Mouse (Mus musculus): ENCODE data around the gene App. TPM values are rescaled to one million over a fixed set of nuclear protein-coding genes. Genes with fewer than 3 reads are reported as not detected.

Gene App
- polyA plus RNA-seq, 1 experiment: not detected

DNA sequence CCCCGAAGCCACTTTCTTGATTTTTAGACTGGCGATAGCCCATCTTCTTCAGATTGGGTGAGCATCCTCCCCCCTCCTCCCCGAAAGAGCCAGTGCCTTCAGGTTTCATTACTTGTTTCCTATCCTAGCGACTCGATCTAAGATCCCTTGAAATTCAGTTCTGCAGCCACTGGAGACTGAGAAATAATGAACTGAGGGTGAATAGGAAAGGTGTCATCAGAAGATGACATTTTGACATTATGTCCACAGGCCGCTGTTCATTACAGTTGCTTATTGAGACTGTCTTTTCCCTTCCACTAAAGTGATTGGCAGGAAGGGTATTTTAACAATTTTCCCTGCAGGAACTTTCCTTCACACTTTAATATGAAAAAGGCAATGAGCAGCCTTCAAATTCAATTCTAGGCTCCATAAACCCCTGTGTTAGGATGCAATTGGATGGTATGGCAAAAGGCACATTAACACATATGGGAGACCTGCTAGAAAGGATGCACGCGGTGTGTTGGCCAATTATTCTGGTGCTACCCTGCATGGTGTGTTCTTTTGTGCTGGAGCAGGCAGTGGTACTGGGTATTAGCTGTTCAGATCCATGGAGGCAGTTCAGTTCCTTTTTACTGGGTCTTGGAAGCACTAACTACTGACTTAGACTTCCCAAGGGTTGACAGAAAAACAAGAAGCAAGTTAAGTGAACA lies 261.9 kb downstream of the App start:
- TF ChIP-seq GATA1 (IDR thresholded peaks at IDR 0.05; ENCODE audit: low read length): no peak

DNA sequence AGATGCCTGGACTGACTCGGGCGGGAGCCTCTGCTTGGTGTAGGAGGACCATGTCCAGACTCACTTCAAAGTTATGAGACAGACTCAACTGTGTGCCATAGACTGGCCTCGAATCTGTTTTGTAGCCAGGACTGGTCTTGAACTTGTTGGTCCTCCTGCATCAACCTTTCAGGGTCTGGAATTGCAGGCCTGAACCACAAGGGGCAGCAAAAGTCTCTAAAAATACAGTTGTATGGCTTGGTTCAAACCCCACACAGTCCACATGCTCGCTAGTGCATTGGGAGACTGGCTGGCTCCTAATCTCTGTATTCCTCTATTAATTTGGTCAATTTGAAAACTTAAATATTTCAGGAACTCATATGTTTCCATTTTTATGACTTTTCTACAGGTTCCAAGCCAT lies 270.6 kb downstream of the App start:
- no peak for TF ChIP-seq GATA1 (IDR thresholded peaks at IDR 0.05; ENCODE audit: low read length)
